Mouse (Mus musculus): ENCODE measurements at regions not wholly inside any gene's neighbourhood (a gene's known extent, or its start where the extent isn't known, plus 50 kb on each side); places are given as distances from the start of the nearest gene placed in this dataset.
"Not testable (repeated sequence)": the region's sequence is repeated elsewhere in the genome, so short reads cannot be mapped to it uniquely, and the experiment has no call there.

GRCm38 (mm10) chr13:68298862-68299261 lies 283.1 kb downstream of the Mtrr start:
- not testable (repeated sequence) for DNase-seq (ENCODE audit: extremely low spot score in 1 of 2, low spot score in 1 of 2)

GRCm38 (mm10) chr13:68258285-68258684 lies 323.7 kb downstream of the Mtrr start:
- peak in 1 of 2 experiments; percentile 1 for DNase-seq (ENCODE audit: extremely low spot score in 1 of 2, low spot score in 1 of 2)
